Mouse (Mus musculus) pancreas, adult 10 weeks (tissue): ENCODE data around the gene Fth1. TPM values are rescaled to one million over a fixed set of nuclear protein-coding genes. Genes with fewer than 3 reads are reported as not detected.

Experiments
- polyA plus RNA-seq: library from polyadenylated mRNA; stranded (reverse); fragments of 350-450 nt; fragmentation: Illumina TruSeq; extraction: RNeasy Lipid Tissue Mini Kit (QIAGEN cat#74804); gene quantifications from one replicate; pipeline ENCODE4 v1.2.3, GENCODE M21; 2015; ENCODE audit warnings: low read depth, low replicate concordance; ENCODE audit not compliant: insufficient read depth

The Fth1 gene
- polyA plus RNA-seq: 688 TPM

DNA sequence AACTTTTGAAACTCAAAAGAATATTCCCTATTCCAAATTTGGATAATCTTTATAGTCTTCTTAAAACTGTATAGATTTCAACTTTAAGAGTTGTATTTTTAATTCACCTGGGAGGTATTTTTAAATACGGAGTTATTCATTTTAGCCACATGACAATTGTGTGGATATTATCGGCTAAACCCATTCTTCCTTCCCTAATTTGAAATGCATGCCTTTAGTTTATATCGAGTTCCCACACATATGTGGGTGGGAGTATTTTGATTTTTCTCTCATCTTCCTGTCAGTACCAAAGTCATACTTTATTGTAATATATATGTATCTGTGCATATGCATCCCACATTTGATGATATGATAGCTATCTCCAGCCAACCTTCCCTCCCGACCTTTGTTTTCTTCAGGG lies at the start of gene Fth1:
Gene Fth1, plus strand, starts transcription at position 341 of the 400 bp plus-strand sequence.

DNA sequence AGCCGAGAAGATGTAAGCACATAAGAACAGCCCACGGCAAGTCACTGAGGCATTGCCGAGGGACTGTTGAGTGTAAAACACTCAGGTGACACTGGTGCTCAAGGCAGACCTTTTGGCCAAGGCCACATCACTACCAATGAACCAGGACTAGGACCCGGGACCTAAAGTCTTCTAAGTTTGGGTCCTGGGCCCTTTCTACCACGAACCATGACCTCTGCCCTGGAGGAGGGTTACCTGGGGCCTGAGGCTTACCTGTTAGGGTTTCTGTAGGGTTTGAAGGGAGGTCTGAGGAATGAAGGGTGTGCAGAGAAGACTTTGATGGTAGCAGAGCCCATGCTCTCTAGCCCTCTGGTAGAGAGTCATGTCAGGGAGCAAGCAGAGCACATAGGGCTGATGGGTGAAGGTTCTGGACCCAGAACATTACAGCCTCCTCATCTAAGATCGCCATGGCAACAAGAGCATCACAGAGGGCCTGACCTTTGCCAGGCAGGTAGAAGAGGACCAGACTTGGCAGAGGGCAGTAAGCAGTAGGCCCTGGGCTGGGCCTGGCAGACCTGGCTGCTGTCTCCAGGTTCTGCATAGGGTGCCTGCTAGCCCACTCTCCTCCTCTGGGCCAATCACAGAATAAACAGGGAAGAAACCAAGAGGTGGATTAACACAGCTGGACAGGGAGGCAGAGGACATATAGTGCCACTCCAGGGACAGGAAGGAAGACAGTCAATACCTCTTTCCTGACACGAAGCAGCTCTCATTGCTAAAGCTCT lies 21.0 kb downstream of the Fth1 start, which contains the start of the genes Best1 and Rab3il1:
Gene Best1, minus strand, starts transcription at position 428 of the 764 bp plus-strand sequence.
Gene Rab3il1, plus strand, starts transcription at position 464 of the 764 bp plus-strand sequence.

Other genes with a start within 250 kb of the Fth1 start
- gene Scgb2a2, start 133.0 kb upstream of the Fth1 start, polyA plus RNA-seq: not detected
- 1.3 TPM for gene Incenp, start 81.0 kb upstream of the Fth1 start, polyA plus RNA-seq
- gene Best1, start 21.0 kb downstream of the Fth1 start, polyA plus RNA-seq: not detected
- gene Rab3il1, start 21.1 kb downstream of the Fth1 start, polyA plus RNA-seq: 4.7 TPM
- gene Fads3, start 61.0 kb downstream of the Fth1 start, polyA plus RNA-seq: 9.7 TPM
- gene Fads2, start 121.1 kb downstream of the Fth1 start, polyA plus RNA-seq: 12.7 TPM
- 12.5 TPM for gene Fads1, start 202.3 kb downstream of the Fth1 start, polyA plus RNA-seq
- gene Tmem258, start 223.4 kb downstream of the Fth1 start, polyA plus RNA-seq: 69.5 TPM
- 2.5 TPM for gene Fen1, start 223.6 kb downstream of the Fth1 start, polyA plus RNA-seq